Mouse (Mus musculus) stomach, embryonic 15.5 days (tissue): Measurements from ENCODE around the gene Aacs. TPM values are rescaled to one million over a fixed set of nuclear protein-coding genes. Genes with fewer than 3 reads are reported as not detected.
A peak's percentile ranks its signal among the peaks of the same experiment; 100 is the strongest.

ENCODE experiments used
- ATAC-seq: fragments of 200-750 bp; cut with Nextera tagmentation; 2 replicates; pipeline ENCODE4 v1.8.0; 2017; ENCODE audit warnings: low read depth, moderate number of reproducible peaks, moderate TSS enrichment; ENCODE audit not compliant: insufficient read depth, low FRiP score
- H3K27ac ChIP-seq: fragments of 300-500 bp; sonication (generic); 2 replicates; pipeline ENCODE4 v1.5.1; 2015; ENCODE audit warnings: mild to moderate bottlenecking, inconsistent platforms
- H3K27me3 ChIP-seq: fragments of 300-500 bp; sonication (generic); replicated peaks from 2 replicates; pipeline ENCODE4 v1.6.1; 2015; ENCODE audit warnings: inconsistent platforms
- H3K36me3 ChIP-seq: fragments of 300-500 bp; sonication (generic); 2 replicates; pipeline ENCODE4 v1.6.1; 2015; ENCODE audit warnings: inconsistent platforms
- H3K4me1 ChIP-seq: fragments of 300-500 bp; sonication (generic); 2 replicates; pipeline ENCODE4 v1.6.1; 2015; ENCODE audit warnings: inconsistent platforms
- H3K4me2 ChIP-seq: fragments of 300-500 bp; sonication (generic); 2 replicates; pipeline ENCODE4 v1.6.1; 2015; ENCODE audit warnings: mild to moderate bottlenecking, inconsistent platforms
- H3K4me3 ChIP-seq: fragments of 300-500 bp; sonication (generic); replicated peaks from 2 replicates; pipeline ENCODE4 v1.5.1; 2015; ENCODE audit warnings: inconsistent platforms
- H3K9ac ChIP-seq: fragments of 300-500 bp; sonication (generic); 2 replicates; pipeline ENCODE4 v1.6.1; 2015; ENCODE audit warnings: inconsistent platforms
- H3K9me3 ChIP-seq: fragments of 300-500 bp; sonication (generic); 2 replicates; pipeline ENCODE4 v1.6.1; 2016; ENCODE audit warnings: inconsistent platforms
- WGBS: fragments of 180-500 bp; shearing (Covaris S2); methylation state at CpG from one replicate; pipeline ENCODE4 v1.1.7; 2015; 5-methylcytosine and 5-hydroxymethylcytosine counted together
- polyA plus RNA-seq: library from polyadenylated mRNA; unstranded; fragments of >200 nt; fragmentation: Nextera tagmentation; extraction: Ambion mirVana; gene quantifications from 2 replicates; pipeline ENCODE4 v1.2.1, GENCODE M21; 2015

The Aacs gene
- polyA plus RNA-seq, 1 experiment from 2014 or later = 58.8 TPM

GRCm38 (mm10) chr5:125526464-125526863 is 50.9 kb downstream of the Aacs start:
- ATAC-seq = no peak
- Histone ChIP-seq H3K4me1 (no peaks in the 10 kb centered on the region), H3K9me3 (no peaks in the 10 kb centered on the region), H3K9ac (no peak overlapping the region), H3K27ac (no peak overlapping the region), H3K27me3 (peaks cover 26% of the 10 kb centered on the region), H3K4me2 (no peak overlapping the region), H3K4me3 (no peak overlapping the region), H3K36me3 (no peaks in the 10 kb centered on the region)
- WGBS = 70% methylated on average over 4 of the region's 4 CpGs

- Histone ChIP-seq H3K4me2 (no peak overlapping the region), H3K9ac (no peak overlapping the region), H3K9me3 (no peaks in the 10 kb centered on the region), H3K4me3 (no peak overlapping the region), H3K36me3 (no peaks in the 10 kb centered on the region), H3K27ac (no peak overlapping the region), H3K4me1 (peaks cover 14% of the 10 kb centered on the region), H3K27me3 (peaks cover 52% of the 10 kb centered on the region)
- ATAC-seq = no peak
- WGBS = 6% methylated on average over 5 of the region's 5 CpGs
Measured at GRCm38 (mm10) chr5:125529109-125529508, 53.5 kb downstream of the Aacs start.

- 3% methylated on average over 24 of the region's 25 CpGs for WGBS
- no peaks in the 10 kb centered on the region for H3K9me3 ChIP-seq
- H3K27ac ChIP-seq = no peak within 1 kb of the TSS
- 0 out of 2 replicates have a peak within 1 kb of the TSS, but pooled peaks have one; percentile 4 for H3K9ac ChIP-seq
- H3K36me3 ChIP-seq = no peaks in the 10 kb centered on the region
- H3K27me3 ChIP-seq = peaks cover 75% of the 10 kb centered on the region
- H3K4me2 ChIP-seq = peak within 1 kb of the TSS; percentile 86
- peaks cover 20% of the 10 kb centered on the region for H3K4me1 ChIP-seq
- H3K4me3 ChIP-seq = peak within 1 kb of the TSS; percentile 44
- ATAC-seq = no peak
Measured at GRCm38 (mm10) chr5:125531634-125532033, 56.0 kb downstream of the Aacs start, which contains the start of gene Tmem132b. Gene Tmem132b, plus strand, starts transcription at chr5:125531774.

- no peaks in the 10 kb centered on the region for H3K9me3 ChIP-seq
- peaks cover 77% of the 10 kb centered on the region for H3K27me3 ChIP-seq
- no peak overlapping the region for H3K27ac ChIP-seq
- peak overlapping the region; percentile 86 for H3K4me2 ChIP-seq
- 0% methylated on average over 30 of the region's 30 CpGs for WGBS
- H3K36me3 ChIP-seq = no peaks in the 10 kb centered on the region
- peaks cover 20% of the 10 kb centered on the region for H3K4me1 ChIP-seq
- ATAC-seq = peak; percentile 77
- H3K4me3 ChIP-seq = peak overlapping the region; percentile 44
- H3K9ac ChIP-seq = 0 out of 2 replicates have a peak overlapping the region, but pooled peaks have one; percentile 4
Measured at GRCm38 (mm10) chr5:125532191-125532544, 56.6 kb downstream of the Aacs start.

GRCm38 (mm10) chr5:125532545-125533224 is 57.1 kb downstream of the Aacs start:
- H3K36me3 ChIP-seq = no peaks in the 10 kb centered on the region
- H3K9me3 ChIP-seq = no peaks in the 10 kb centered on the region
- 0 out of 2 replicates have a peak overlapping the region, but pooled peaks have one; percentile 4 for H3K9ac ChIP-seq
- peaks cover 77% of the 10 kb centered on the region for H3K27me3 ChIP-seq
- H3K4me2 ChIP-seq = peak overlapping the region; percentile 86
- H3K27ac ChIP-seq = no peak overlapping the region
- H3K4me1 ChIP-seq = peaks cover 20% of the 10 kb centered on the region
- under 1% methylated on average over 64 of the region's 64 CpGs for WGBS
- peak overlapping the region; percentile 44 for H3K4me3 ChIP-seq
- ATAC-seq = no peak

- WGBS = 2% methylated on average over 24 of the region's 24 CpGs
- no peak for ATAC-seq
- peak overlapping the region; percentile 44 for H3K4me3 ChIP-seq
- no peaks in the 10 kb centered on the region for H3K9me3 ChIP-seq
- no peak overlapping the region for H3K27ac ChIP-seq
- H3K36me3 ChIP-seq = no peaks in the 10 kb centered on the region
- H3K4me2 ChIP-seq = peak overlapping the region; percentile 86
- H3K27me3 ChIP-seq = peaks cover 77% of the 10 kb centered on the region
- peaks cover 20% of the 10 kb centered on the region for H3K4me1 ChIP-seq
- no peak overlapping the region for H3K9ac ChIP-seq
Measured at GRCm38 (mm10) chr5:125533225-125533900, 57.7 kb downstream of the Aacs start.

GRCm38 (mm10) chr5:125534168-125534610 is 58.6 kb downstream of the Aacs start:
- no peak overlapping the region for H3K27ac ChIP-seq
- H3K9me3 ChIP-seq = no peaks in the 10 kb centered on the region
- 10% methylated on average over 7 of the region's 7 CpGs for WGBS
- H3K4me1 ChIP-seq = peaks cover 20% of the 10 kb centered on the region
- peaks cover 70% of the 10 kb centered on the region for H3K27me3 ChIP-seq
- no peak overlapping the region; the same call in 1 of the 2 replicates for H3K4me3 ChIP-seq
- H3K9ac ChIP-seq = no peak overlapping the region
- no peaks in the 10 kb centered on the region for H3K36me3 ChIP-seq
- no peak for ATAC-seq
- no peak overlapping the region for H3K4me2 ChIP-seq

- WGBS = 4% methylated on average over 26 of the region's 26 CpGs
- peaks cover 64% of the 10 kb centered on the region for H3K27me3 ChIP-seq
Measured at GRCm38 (mm10) chr5:125534611-125535324, 59.2 kb downstream of the Aacs start.

GRCm38 (mm10) chr5:125545090-125545489 is 69.5 kb downstream of the Aacs start:
- Histone ChIP-seq H3K27ac (no peak overlapping the region), H3K9me3 (no peaks in the 10 kb centered on the region), H3K9ac (no peak overlapping the region), H3K4me1 (no peaks in the 10 kb centered on the region), H3K27me3 (no peaks in the 10 kb centered on the region), H3K4me2 (no peak overlapping the region), H3K4me3 (no peak overlapping the region), H3K36me3 (no peaks in the 10 kb centered on the region)
- ATAC-seq = no peak
- 85% methylated on average over 2 of the region's 2 CpGs for WGBS

More at GRCm38 (mm10) chr5:125534611-125535324, 59.2 kb downstream of the Aacs start:
- no peak overlapping the region for H3K4me3 ChIP-seq
- no peak overlapping the region for H3K9ac ChIP-seq
- no peaks in the 10 kb centered on the region for H3K36me3 ChIP-seq
- ATAC-seq = no peak
- no peaks in the 10 kb centered on the region for H3K9me3 ChIP-seq
- peak overlapping the region; percentile 16; the same call in 1 of the 2 replicates for H3K4me2 ChIP-seq
- H3K4me1 ChIP-seq = peaks cover 20% of the 10 kb centered on the region
- no peak overlapping the region for H3K27ac ChIP-seq

- ATAC-seq = no peak
- no peaks in the 10 kb centered on the region for H3K36me3 ChIP-seq
- no peaks in the 10 kb centered on the region for H3K4me1 ChIP-seq
- 28% methylated on average over 13 of the region's 13 CpGs for WGBS
- no peak overlapping the region for H3K4me3 ChIP-seq
- no peak overlapping the region for H3K9ac ChIP-seq
- H3K4me2 ChIP-seq = no peak overlapping the region
- H3K9me3 ChIP-seq = no peaks in the 10 kb centered on the region
- H3K27me3 ChIP-seq = no peaks in the 10 kb centered on the region
- no peak overlapping the region for H3K27ac ChIP-seq
Measured at GRCm38 (mm10) chr5:125546293-125546692, 70.7 kb downstream of the Aacs start.

- H3K4me3 ChIP-seq = no peak overlapping the region
- no peaks in the 10 kb centered on the region for H3K4me1 ChIP-seq
- no peaks in the 10 kb centered on the region for H3K36me3 ChIP-seq
- H3K9me3 ChIP-seq = no peaks in the 10 kb centered on the region
- WGBS = 32% methylated on average over 11 of the region's 11 CpGs
- ATAC-seq = no peak
- no peaks in the 10 kb centered on the region for H3K27me3 ChIP-seq
- no peak overlapping the region for H3K4me2 ChIP-seq
- no peak overlapping the region for H3K27ac ChIP-seq
- no peak overlapping the region for H3K9ac ChIP-seq
Measured at GRCm38 (mm10) chr5:125549750-125550489, 74.3 kb downstream of the Aacs start.
